Comparison of ENCODE assay signal across 7 mouse cellular contexts in the genomic region with DNA sequence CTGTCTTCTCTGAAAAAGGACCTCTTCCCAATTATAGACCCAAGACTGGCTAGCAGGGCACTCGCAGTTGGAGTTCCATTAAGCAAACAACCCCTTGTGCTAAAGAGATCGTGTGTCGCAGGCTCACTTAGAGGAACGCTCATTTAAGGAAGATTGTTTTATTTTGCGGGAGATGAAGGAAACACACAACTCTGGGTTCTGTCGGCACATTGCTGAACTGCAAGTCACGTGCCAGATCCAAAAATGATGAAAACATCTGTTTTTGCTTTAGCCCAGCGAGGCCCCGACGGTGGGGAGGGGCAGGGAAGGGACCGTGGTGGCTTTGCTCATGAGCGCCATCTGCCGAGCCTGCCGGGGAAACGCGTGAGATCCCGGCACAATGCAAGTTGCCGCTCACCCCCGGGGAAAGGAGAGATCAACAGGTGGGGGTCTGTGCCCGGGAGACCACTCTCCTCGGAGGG.
DNase-seq lines count a peak whose midpoint lies in the region; ATAC-seq and TF ChIP-seq lines count a peak whose summit lies in the region.

No protein-coding gene starts in this region.

- ATAC-seq in embryonic facial prominence, embryonic 12.5 days (ENCODE audit: insufficient number of reproducible peaks, insufficient read depth, low FRiP score, low TSS enrichment), result peak; percentile 76
- ATAC-seq in limb, embryonic 14.5 days (ENCODE audit: low FRiP score, low read depth), result peak; percentile 79
- ATAC-seq in midbrain, embryonic 16.5 days, result peak; percentile 80

- TF ChIP-seq POLR2A in limb, embryonic 14.5 days (IDR thresholded peaks at IDR 0.05; ENCODE audit: borderline replicate concordance, extremely low read depth, insufficient read depth, insufficient read length), result no peak

- H3K9me3 ChIP-seq in embryonic facial prominence, embryonic 12.5 days, result no peaks in the 10 kb centered on the region
- no peaks in the 10 kb centered on the region for H3K9me3 ChIP-seq in limb, embryonic 14.5 days (ENCODE audit: control insufficient read depth, low read length)
- H3K9me3 ChIP-seq in midbrain, embryonic 16.5 days (replicated peaks; ENCODE audit: control insufficient read depth, low read length, poor library complexity, severe bottlenecking), result no peaks in the 10 kb centered on the region

- peak overlapping the region; percentile 54 for H3K4me2 ChIP-seq in embryonic facial prominence, embryonic 12.5 days (replicated peaks)
- H3K4me2 ChIP-seq in limb, embryonic 14.5 days (replicated peaks; ENCODE audit: low read depth, low read length, severe bottlenecking), result peak overlapping the region; percentile 58
- peak overlapping the region; percentile 79 for H3K4me2 ChIP-seq in midbrain, embryonic 16.5 days (ENCODE audit: low read length)

- DNase-seq in adrenal gland, postnatal 36 days, result peak; percentile 89 to 93
- peak; percentile 90 for DNase-seq in heart, adult 9 months (ENCODE audit: low spot score in 2 of 2)
- DNase-seq in kidney, adult 9 months, result peak; percentile 87
- peak; percentile 95 for DNase-seq in limb, embryonic 14.5 days (ENCODE audit: low spot score)
- peak; percentile 60 to 82 for DNase-seq in spleen, postnatal 10 days (ENCODE audit: low spot score in 2 of 2)

- WGBS in embryonic facial prominence, embryonic 12.5 days, result under 1% methylated on average over 21 of the region's 21 CpGs
- under 1% methylated on average over 21 of the region's 21 CpGs for WGBS in limb, embryonic 14.5 days
- under 1% methylated on average over 21 of the region's 21 CpGs for WGBS in midbrain, embryonic 16.5 days

- H3K9ac ChIP-seq in embryonic facial prominence, embryonic 12.5 days, result peak overlapping the region; percentile 59
- peak overlapping the region; percentile 79 for H3K9ac ChIP-seq in limb, embryonic 14.5 days (ENCODE audit: low read depth, low read length, severe bottlenecking)
- peak overlapping the region; percentile 83 for H3K9ac ChIP-seq in midbrain, embryonic 16.5 days (ENCODE audit: low read depth, low read length)

- H3K27ac ChIP-seq in embryonic facial prominence, embryonic 12.5 days, result peak overlapping the region; percentile 98
- H3K27ac ChIP-seq in limb, embryonic 14.5 days (replicated peaks; ENCODE audit: low read depth, low read length), result peak overlapping the region; percentile 96
- H3K27ac ChIP-seq in midbrain, embryonic 16.5 days (ENCODE audit: low read length), result peak overlapping the region; percentile 97

- H3K27me3 ChIP-seq in embryonic facial prominence, embryonic 12.5 days, result no peaks in the 10 kb centered on the region
- H3K27me3 ChIP-seq in limb, embryonic 14.5 days (ENCODE audit: control insufficient read depth, insufficient read depth, low read length), result no peaks in the 10 kb centered on the region
- no peaks in the 10 kb centered on the region for H3K27me3 ChIP-seq in midbrain, embryonic 16.5 days (ENCODE audit: control insufficient read depth, insufficient read depth, low read depth, low read length)

- peaks cover 35% of the 10 kb centered on the region for H3K4me1 ChIP-seq in embryonic facial prominence, embryonic 12.5 days
- peaks cover 36% of the 10 kb centered on the region for H3K4me1 ChIP-seq in limb, embryonic 14.5 days (ENCODE audit: control insufficient read depth, insufficient read depth, low read length)
- peaks cover 43% of the 10 kb centered on the region for H3K4me1 ChIP-seq in midbrain, embryonic 16.5 days (ENCODE audit: control insufficient read depth, insufficient read depth, low read length)

- no peaks in the 10 kb centered on the region for H3K36me3 ChIP-seq in embryonic facial prominence, embryonic 12.5 days
- no peaks in the 10 kb centered on the region for H3K36me3 ChIP-seq in limb, embryonic 14.5 days (ENCODE audit: control insufficient read depth, insufficient read depth, low read length)
- H3K36me3 ChIP-seq in midbrain, embryonic 16.5 days (ENCODE audit: control insufficient read depth, insufficient read depth, low read length), result no peaks in the 10 kb centered on the region

- H3K4me3 ChIP-seq in embryonic facial prominence, embryonic 12.5 days, result peak overlapping the region; percentile 37
- peak overlapping the region; percentile 47 for H3K4me3 ChIP-seq in limb, embryonic 14.5 days (replicated peaks; ENCODE audit: low read length)
- peak overlapping the region; percentile 47 for H3K4me3 ChIP-seq in midbrain, embryonic 16.5 days (ENCODE audit: low read depth, low read length)

Comparison
In these comparisons a context has a peak if more than half of its experiments do, and no peak if none do; other contexts are left out.
1. Peak in every context shown above with its lines: DNase-seq, ATAC-seq, H3K4me3 ChIP-seq and H3K27ac ChIP-seq.